Comparison of ENCODE assay signal across 16 mouse cellular contexts in the genomic region with DNA sequence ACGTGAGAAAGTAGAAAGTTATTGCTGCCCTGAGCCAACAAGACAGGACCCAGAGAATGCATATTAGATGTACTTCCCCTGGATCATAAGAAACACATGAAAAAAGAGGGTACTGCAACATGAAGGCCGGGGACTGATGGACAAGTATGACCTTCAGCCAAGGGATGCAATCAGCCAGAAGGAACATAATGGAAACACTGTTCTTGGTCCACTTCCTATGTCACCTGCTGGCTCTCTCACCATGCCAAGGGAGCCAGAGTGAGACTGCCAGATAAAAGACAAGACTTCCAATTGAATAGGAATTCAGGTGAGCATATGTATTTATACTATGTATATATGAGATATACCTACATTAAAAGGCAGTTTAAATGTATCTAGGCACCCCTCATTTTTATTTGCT.
"Had no signal": no experiment of that assay in that cellular context is flagged by ENCODE, and none has a peak within 500 bp of the region (broad histone marks: within the 10 kb centered on the region; RNA-seq: fewer than 3 reads in every experiment).

No protein-coding gene starts in this region.

- H3K9me3 ChIP-seq: kidney, embryonic 15.5 days; limb, embryonic 10.5 days; limb, embryonic 13.5 days; liver, embryonic 12.5 days; liver, embryonic 15.5 days; lung, embryonic 15.5 days; megakaryocyte, embryonic 14.5 days had no signal

- H3K36me3 ChIP-seq: kidney, embryonic 15.5 days; limb, embryonic 10.5 days; limb, embryonic 13.5 days; liver, embryonic 12.5 days; liver, embryonic 15.5 days; lung, embryonic 15.5 days had no signal

- H3K4me1 ChIP-seq: kidney, embryonic 15.5 days; limb, embryonic 10.5 days; limb, embryonic 13.5 days; liver, embryonic 12.5 days; liver, embryonic 15.5 days; lung, embryonic 15.5 days; megakaryocyte, embryonic 14.5 days had no signal

- H3K4me3 ChIP-seq: kidney, embryonic 15.5 days; limb, embryonic 10.5 days; limb, embryonic 13.5 days; liver, embryonic 12.5 days; liver, embryonic 15.5 days; lung, embryonic 15.5 days; megakaryocyte, embryonic 14.5 days had no signal

- H3K27ac ChIP-seq: kidney, embryonic 15.5 days; limb, embryonic 10.5 days; limb, embryonic 13.5 days; liver, embryonic 12.5 days; liver, embryonic 15.5 days; lung, embryonic 15.5 days; stomach, postnatal 0 days had no signal

- ATAC-seq: liver, embryonic 12.5 days had no signal

- H3K27me3 ChIP-seq: kidney, embryonic 15.5 days; limb, embryonic 13.5 days; liver, embryonic 12.5 days; liver, embryonic 15.5 days; lung, embryonic 15.5 days had no signal

- DNase-seq: kidney, postnatal 10 days; kidney, postnatal 36 days; liver; lung, adult 18-20 months; lung, postnatal 10 days; lung, postnatal 36 days; midbrain, embryonic 14.5 days; thymus, postnatal 25 days had no signal
